Mouse (Mus musculus) liver, adult 2 months (tissue): ENCODE data around the gene Pten. TPM values are rescaled to one million over a fixed set of nuclear protein-coding genes. Genes with fewer than 3 reads are reported as not detected.
"Not testable (repeated sequence)": the region's sequence is repeated elsewhere in the genome, so short reads cannot be mapped to it uniquely, and the experiment has no call there.

Experiments
- DNase-seq: peaks from one replicate; pipeline ENCODE4 v3.0.0-alpha.2; 2011; ENCODE audit warnings: low read depth, low spot score; ENCODE audit errors: extremely low read depth
- H3K27ac ChIP-seq: fragments of 200-500 bp; replicated peaks from 2 replicates; pipeline ENCODE4 v1.5.1; 2012; ENCODE audit warnings: low read depth, mild to moderate bottlenecking, control low read depth, inconsistent platforms, low read length; ENCODE audit not compliant: insufficient read depth
- H3K27me3 ChIP-seq: fragments of 200-500 bp; 2 replicates; pipeline ENCODE4 v1.6.1; 2012; ENCODE audit warnings: mild to moderate bottlenecking, moderate library complexity, low read length, inconsistent platforms; ENCODE audit not compliant: control insufficient read depth, insufficient read depth
- H3K36me3 ChIP-seq: fragments of 200-500 bp; 2 replicates; pipeline ENCODE4 v1.6.1; 2012; ENCODE audit warnings: low read length, inconsistent platforms; ENCODE audit not compliant: control insufficient read depth, insufficient read depth
- H3K4me1 ChIP-seq: fragments of 200-500 bp; 2 replicates; pipeline ENCODE4 v1.6.1; 2011; ENCODE audit warnings: low read length; ENCODE audit not compliant: control insufficient read depth, insufficient read depth
- H3K4me3 ChIP-seq: fragments of 200-500 bp; 2 replicates; pipeline ENCODE4 v1.5.1; 2011; ENCODE audit warnings: low read depth, mild to moderate bottlenecking, control low read depth, low read length, moderate library complexity; ENCODE audit not compliant: insufficient read depth
- H3K79me2 ChIP-seq: fragments of 200-500 bp; 2 replicates; pipeline ENCODE4 v1.6.1; 2012; ENCODE audit warnings: inconsistent platforms, mild to moderate bottlenecking, low read length, moderate library complexity; ENCODE audit not compliant: control insufficient read depth, insufficient read depth
- H3K9ac ChIP-seq: fragments of 200-500 bp; 2 replicates; pipeline ENCODE4 v1.6.1; 2012; ENCODE audit warnings: low read depth, mild to moderate bottlenecking, control low read depth, inconsistent platforms, low read length
- CTCF ChIP-seq: fragments of 200-500 bp; IDR thresholded peaks from 2 replicates; pipeline ENCODE4 v1.5.1; 2011; ENCODE audit warnings: low read depth, low read length, control low read depth
- POLR2A ChIP-seq: fragments of 200-500 bp; IDR thresholded peaks from 2 replicates; pipeline ENCODE4 v1.6.1; 2011; ENCODE audit warnings: low read length, control low read depth; ENCODE audit not compliant: insufficient read depth; ENCODE audit errors: extremely low read depth
- WGBS: fragments of 180-500 bp; shearing (Covaris S2); methylation state at CpG from one replicate; pipeline ENCODE4 v1.1.7; 2018; 5-methylcytosine and 5-hydroxymethylcytosine counted together
- polyA plus RNA-seq: library from polyadenylated mRNA; depleted of rRNA; stranded (reverse); fragments of >200 nt; gene quantifications from 2 replicates; pipeline ENCODE4 v1.2.3, GENCODE M21; 2012
- total RNA-seq: library from RNA; depleted of rRNA; stranded (reverse); fragments of >200 nt; gene quantifications from 2 replicates; pipeline ENCODE4 v1.2.3, GENCODE M21; 2014

Gene Pten
- total and polyA plus RNA-seq, 2 experiments = 12.9 to 78.4 TPM

DNA sequence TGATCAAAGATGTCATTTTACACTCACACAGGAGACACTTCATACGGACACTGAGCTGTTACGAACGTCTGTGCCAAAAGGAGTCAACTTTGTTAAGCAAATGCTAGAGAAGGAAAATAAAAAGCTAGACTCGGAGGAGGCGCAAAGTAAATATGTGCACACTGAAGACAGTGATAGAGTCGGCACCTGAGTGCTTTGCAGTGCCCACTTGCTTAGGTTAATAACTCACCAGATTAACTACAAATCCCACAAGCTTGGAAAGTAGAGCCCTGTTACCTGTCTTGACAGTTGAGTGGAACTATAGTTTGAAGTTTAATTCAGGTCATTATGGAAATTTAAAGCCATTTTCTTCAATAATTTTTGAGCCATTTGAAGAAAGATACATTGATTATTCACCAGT, 51.4 kb downstream of the Pten start:
- 28% methylated on average over 6 of the region's 6 CpGs for WGBS
- Histone ChIP-seq H3K4me1 (peaks cover 15% of the 10 kb centered on the region), H3K27me3 (no peaks in the 10 kb centered on the region), H3K27ac (no peak overlapping the region), H3K79me2 (peaks cover 20% of the 10 kb centered on the region), H3K9ac (no peak overlapping the region), H3K36me3 (peaks cover 16% of the 10 kb centered on the region), H3K4me3 (no peak overlapping the region)
- peak; percentile 62 for DNase-seq
- no peak for TF ChIP-seq CTCF
- no peak for TF ChIP-seq POLR2A

DNA sequence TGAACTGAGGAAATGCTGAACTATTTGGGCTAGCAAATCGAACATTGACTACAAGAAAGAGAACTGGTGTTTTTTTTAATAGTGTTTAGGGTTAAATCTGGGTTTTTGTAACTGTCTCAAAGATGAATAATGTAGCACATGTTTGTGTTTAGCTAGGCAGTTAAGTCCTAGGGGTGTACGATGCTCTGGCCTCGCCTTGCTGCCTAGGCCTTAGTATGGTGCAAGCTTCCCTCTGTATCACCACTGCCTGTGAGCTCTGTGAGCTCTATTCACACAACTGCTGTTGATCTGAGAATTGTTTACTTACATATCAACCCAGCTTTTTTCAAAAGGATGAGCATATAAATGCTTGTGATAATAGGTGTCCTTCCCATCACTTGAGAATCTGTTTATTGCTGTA, 51.8 kb downstream of the Pten start:
- TF ChIP-seq CTCF (no peak), POLR2A (no peak)
- Histone ChIP-seq H3K79me2 (peaks cover 20% of the 10 kb centered on the region), H3K4me3 (no peak overlapping the region), H3K9ac (no peak overlapping the region), H3K4me1 (peaks cover 15% of the 10 kb centered on the region), H3K36me3 (peaks cover 17% of the 10 kb centered on the region), H3K27ac (no peak overlapping the region), H3K27me3 (no peaks in the 10 kb centered on the region)
- WGBS = 77% methylated on average over 3 of the region's 3 CpGs
- DNase-seq = no peak

DNA sequence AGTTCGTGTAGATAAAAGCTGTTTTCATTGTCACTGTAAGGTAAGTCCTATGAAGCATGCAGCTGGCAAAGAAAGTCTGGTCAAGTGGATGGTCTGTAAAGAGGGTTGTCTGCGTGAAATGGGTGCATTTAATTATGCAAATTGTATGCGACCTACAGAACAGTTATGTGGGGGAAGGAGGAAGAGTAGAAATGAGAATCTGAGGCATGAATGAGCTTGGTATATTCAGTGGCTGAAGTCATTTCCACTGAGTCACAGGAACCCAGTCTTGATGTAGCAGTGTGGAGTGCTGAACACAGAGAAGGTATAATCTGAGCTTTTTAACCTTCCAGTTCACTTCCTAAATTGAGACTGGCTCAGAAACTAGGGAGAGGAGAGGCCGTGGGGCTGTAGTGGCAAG, 61.5 kb downstream of the Pten start:
- Histone ChIP-seq H3K4me3 (no peak overlapping the region), H3K36me3 (peaks cover 44% of the 10 kb centered on the region), H3K79me2 (0 out of 2 replicates have a peak, but pooled peaks cover 2% of the 10 kb centered on the region), H3K4me1 (no peaks in the 10 kb centered on the region), H3K27me3 (no peaks in the 10 kb centered on the region), H3K27ac (no peak overlapping the region), H3K9ac (no peak overlapping the region)
- no peak for TF ChIP-seq POLR2A
- TF ChIP-seq CTCF = no peak
- DNase-seq = no peak
- 93% methylated on average over 4 of the region's 4 CpGs for WGBS

DNA sequence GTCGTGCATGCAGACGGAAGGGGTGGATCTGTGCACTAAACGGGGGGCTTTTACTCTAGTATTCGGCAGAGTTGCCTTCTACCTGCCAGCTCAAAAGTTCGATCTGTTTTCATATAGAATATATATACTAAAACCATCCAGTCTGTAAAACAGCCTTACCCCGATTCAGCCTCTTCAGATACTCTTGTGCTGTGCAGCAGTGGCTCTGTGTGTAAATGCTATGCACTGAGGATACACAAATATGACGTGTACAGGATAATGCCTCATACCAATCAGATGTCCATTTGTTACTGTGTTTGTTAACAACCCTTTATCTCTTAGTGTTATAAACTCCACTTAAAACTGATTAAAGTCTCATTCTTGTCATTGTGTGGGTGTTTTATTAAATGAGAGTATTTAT, 65.7 kb downstream of the Pten start:
- H3K27me3 ChIP-seq, H3K27ac ChIP-seq, H3K79me2 ChIP-seq, DNase-seq, H3K9ac ChIP-seq, H3K4me3 ChIP-seq, H3K4me1 ChIP-seq: not testable (repeated sequence)
- H3K36me3 ChIP-seq = peaks cover 20% of the 10 kb centered on the region
- WGBS = no CpG with 5 or more reads among the region's 7 CpGs

DNA sequence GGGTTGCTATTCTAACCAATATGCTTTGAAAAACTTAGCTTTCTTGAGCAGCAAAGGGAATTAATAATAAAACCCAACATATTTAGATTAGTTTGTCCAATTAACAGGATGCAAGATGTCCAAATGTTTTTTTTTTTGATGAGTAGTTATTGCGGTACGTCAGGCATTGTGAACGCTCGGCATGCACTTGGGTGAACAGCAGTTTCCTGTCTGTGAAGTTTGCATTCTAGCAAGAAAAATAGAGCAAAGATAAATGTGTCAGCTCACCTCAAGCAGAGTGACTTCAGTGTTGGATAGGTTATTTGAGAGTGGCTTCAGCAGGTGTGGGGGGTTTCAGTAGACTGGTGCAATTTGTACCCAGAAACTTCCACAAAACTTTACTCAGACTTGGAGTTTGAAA, 69.3 kb downstream of the Pten start:
- Histone ChIP-seq H3K27me3 (no peaks in the 10 kb centered on the region), H3K36me3 (0 out of 2 replicates have a peak, but pooled peaks cover 2% of the 10 kb centered on the region), H3K27ac (no peak overlapping the region), H3K79me2 (no peaks in the 10 kb centered on the region), H3K4me3 (no peak overlapping the region), H3K9ac (no peak overlapping the region), H3K4me1 (no peaks in the 10 kb centered on the region)
- TF ChIP-seq POLR2A (no peak), CTCF (no peak)
- no peak for DNase-seq
- WGBS = 85% methylated on average over 4 of the region's 4 CpGs

DNA sequence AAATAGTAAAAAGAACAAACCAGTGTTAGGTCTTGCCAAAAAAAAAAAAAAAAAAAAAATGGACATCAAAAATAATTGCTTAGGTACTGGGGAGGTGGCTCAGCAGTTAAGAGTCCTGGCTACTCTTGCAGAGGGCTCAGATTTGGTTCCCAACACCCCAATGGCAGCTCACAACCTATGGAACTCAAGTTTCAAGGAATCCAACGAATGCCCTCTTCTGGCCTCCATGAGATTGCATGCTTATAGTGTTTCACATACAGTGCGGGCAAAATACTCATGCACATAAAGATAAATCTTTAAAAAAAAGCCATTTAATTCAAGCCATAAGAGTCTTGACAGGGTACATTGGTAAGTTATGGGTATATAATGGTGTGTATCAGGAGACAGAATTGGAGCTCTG, 72.6 kb downstream of the Pten start:
- no peak for DNase-seq
- TF ChIP-seq CTCF (no peak), POLR2A (no peak)
- no peaks in the 10 kb centered on the region for H3K36me3 ChIP-seq
- H3K27ac ChIP-seq = no peak overlapping the region
- H3K27me3 ChIP-seq = no peaks in the 10 kb centered on the region
- no peaks in the 10 kb centered on the region for H3K4me1 ChIP-seq
- WGBS = 93% methylated on average over 2 of the region's 2 CpGs
- no peak overlapping the region for H3K9ac ChIP-seq
- no peak overlapping the region for H3K4me3 ChIP-seq
- H3K79me2 ChIP-seq = no peaks in the 10 kb centered on the region
